Mouse (Mus musculus): Measurements from ENCODE around the gene Yipf1.

The Yipf1 gene

DNA sequence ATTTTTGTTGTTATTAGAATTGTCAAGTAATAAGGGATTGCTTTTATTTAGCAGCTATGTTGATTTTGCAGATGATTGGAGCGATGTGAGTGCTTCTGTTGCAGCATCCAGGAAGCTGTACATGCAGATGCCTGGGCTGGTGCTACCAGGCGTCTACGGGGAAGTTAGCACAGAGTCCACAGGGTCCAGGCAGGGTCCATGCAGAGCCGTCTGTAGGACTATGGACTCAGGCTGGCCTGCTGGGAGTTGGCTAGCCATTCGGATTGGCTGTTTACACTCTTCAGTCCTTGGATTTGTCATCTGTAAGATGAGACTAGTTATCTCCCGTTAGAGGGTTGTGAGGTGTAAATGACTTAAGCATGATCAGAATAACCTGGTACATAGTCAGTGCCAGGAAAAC lies 64.8 kb downstream of the Yipf1 start:
- DNase-seq, result no peak

DNA sequence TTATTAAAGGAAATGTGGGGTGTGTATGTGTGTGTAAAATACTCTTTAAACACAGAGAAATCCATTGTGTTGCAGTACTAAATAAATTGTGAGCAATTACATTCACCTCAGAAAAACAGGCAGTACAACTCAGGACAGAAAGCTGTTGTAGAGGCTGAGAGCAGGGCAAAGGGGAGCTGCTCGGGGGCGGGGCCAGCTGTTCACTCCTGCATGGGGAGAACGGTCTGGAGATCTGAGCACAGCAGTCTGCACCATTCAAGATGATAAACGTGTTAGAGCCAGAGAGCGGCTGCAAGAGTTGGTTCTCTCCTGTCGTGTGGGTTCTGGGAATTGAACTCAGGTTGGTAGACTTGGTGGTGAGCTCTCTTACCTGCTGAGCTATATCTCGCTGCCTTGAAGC lies 66.7 kb downstream of the Yipf1 start:
- no peak for DNase-seq

DNA sequence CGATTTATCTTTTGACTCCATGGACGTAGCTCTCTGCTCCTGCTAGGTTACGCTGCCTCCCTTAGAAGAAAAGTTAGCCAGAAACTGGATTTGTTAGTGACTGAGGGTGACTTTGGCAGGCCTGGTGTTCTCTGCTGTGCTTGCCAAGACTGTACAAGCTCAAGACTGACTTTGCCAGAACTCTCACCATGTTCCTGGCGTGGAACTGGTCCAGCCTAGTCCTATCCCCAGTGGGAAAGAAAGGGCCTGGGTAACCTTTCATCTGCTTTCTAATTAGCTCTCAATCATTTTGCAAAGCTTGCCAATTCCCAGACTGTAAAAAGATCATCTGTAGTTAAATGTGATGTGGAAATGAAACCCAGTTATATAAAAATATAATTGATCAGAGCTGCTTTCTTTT lies 72.9 kb downstream of the Yipf1 start:
- DNase-seq, result peak; percentile 10

DNA sequence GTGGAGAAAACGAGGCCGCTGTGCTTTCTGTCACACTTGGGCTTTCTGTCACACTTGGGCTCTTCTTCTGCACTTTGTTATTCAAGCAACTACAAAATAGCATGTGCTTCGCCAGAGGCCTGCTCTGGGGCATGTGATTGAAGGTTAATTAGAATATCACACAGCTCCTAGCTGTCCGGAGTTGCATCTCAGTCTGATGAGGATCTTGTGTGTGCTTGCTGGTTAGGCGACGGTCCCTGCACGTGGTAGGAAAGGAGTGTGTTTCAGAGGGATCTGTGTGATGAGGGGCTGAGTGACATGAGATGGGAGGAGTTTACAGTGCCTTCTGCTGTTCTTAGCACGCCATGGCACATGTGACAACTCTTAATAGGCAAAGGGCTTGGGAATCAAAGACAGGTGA lies 73.3 kb downstream of the Yipf1 start:
- no peak for DNase-seq

DNA sequence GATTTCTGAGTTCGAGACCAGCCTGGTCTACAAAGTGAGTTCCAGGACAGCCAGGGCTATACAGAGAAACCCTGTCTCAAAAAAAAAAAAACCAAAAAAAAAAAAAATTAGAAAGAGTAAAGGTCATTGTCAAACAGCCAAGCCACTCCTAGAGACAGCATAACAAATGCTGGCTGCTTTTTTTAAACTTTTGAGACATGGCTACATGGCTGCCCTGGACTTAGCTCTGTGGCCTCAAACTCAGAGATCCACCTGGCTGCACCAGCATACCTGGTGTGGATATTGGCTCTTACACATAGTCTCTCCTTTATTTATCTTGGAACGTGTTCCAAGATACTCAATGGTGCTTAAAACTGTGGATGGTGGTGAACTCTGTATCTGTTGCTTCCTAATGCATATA lies 74.1 kb downstream of the Yipf1 start:
- DNase-seq, result no peak

DNA sequence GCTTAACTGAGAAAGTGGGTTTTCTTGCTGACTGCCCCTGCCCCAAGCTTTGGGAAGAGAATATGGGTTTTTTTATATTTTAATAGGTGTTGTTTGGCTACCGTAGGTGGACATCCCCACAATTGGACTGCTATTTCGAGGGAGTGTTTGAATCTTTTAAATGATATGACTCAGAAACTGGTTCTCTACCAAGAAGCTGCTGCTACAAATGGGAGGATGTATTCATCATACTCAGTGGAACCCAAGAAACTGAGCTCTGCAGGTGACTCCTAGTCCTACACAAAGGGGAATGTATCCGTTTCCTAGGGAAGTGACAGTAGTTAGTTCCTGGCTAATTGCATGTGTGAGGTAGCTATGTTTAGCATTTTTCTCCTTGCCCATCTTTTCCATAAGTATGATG lies 75.2 kb downstream of the Yipf1 start:
- no peak for DNase-seq

DNA sequence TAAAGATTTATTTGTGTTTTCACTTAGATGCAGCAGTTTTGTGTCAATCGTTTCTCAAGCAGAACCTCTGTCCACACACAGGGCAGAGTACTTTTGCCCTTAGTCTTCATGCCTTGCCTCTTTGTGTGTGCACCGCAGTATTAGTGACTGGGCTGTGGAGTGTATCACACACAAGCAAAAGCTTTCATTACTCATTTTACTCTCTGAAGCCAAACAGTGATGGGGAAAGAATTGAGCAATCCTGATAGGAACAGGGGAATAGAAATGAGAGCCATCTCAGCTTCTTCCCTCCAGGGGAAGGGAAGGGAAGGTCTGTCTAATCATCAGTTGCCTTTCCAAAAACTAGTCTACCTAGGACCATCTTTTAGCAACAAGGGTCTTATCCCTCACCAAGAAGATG lies 79.6 kb downstream of the Yipf1 start:
- no peak for DNase-seq
